Mouse (Mus musculus): Measurements from ENCODE around the gene Cfap54. TPM values are rescaled to one million over a fixed set of nuclear protein-coding genes. Genes with fewer than 3 reads are reported as not detected.

Gene Cfap54
- 0.01 and 0.18 TPM in 2 replicates for polyA plus RNA-seq (2012; rRNA removed)

GRCm38 (mm10) chr10:93081133-93081779 is at the start of gene Cfap54:
Cfap54 (minus strand) TSS chr10:93081618.
- peak; percentile 55 for DNase-seq (ENCODE audit: low spot score)

DNA sequence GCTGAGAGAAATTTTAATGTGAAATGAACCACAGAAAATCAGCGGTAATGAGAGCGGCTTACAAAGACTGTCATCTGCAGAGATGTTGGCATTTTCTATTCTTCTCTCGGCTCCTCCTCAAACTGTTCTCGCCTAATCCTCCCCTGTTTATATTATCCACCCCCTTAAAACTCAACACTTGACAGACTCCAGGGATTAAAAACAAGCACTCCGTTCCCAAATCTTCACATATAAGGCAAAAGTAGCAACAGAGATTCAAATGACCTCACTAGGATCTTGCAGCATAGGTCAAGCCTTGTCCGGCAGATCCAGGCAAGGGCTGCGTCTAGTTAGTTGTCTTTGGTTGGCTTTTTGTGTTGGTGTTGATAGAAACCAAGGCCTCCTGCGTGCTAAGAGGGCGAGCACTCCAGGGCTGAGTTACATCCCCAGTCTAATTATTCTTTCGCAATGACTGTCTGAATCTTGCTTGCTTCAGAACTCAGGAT is 49.1 kb upstream of the Cfap54 start:
- DNase-seq (ENCODE audit: low spot score) = no peak

DNA sequence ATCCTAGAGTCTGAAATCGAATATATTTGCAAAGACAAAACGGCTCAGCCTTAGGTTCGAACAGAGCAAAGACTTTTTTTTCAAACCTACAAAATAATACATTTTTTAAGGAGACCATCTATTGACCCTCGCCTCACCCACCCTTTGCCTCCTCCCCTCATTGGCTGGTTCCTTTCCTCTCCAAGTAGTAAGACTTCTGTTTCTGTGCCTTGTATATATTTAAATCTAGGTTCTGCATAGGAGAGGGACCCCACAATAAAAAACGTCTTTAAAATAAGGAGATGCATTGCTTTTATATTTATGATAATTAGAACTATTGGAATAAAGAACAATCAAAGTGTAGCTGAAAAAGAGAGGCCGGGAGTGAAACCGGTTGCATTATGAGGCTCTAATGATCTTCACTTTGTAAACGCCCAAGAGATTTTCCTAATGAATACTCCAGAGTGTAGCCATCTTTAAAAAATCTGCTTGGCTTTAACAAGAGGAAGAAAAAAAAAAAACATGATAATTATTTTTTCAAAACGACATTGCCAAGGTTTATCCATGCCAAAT is 48.6 kb upstream of the Cfap54 start:
- DNase-seq (ENCODE audit: low spot score) = no peak

DNA sequence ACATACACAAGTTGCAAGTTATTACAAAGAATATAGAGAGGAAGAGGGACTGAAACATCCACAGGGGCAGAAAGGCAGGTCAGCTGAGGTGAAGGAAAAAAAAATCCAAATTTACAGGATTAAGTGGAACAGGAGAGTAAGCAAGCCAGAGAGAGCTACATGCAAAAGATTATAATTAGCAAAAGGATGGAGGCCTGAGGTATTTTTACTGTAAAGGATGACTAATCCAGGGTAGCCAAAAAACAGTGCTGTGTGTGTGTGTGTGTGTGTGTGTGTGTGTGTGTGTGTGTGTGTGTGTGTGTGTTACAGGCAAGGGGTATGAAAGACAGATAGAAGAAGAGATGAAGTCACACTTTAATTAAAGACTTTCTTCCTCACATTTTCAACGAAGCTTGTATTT is 47.9 kb upstream of the Cfap54 start:
- DNase-seq (ENCODE audit: low spot score) = no peak

DNA sequence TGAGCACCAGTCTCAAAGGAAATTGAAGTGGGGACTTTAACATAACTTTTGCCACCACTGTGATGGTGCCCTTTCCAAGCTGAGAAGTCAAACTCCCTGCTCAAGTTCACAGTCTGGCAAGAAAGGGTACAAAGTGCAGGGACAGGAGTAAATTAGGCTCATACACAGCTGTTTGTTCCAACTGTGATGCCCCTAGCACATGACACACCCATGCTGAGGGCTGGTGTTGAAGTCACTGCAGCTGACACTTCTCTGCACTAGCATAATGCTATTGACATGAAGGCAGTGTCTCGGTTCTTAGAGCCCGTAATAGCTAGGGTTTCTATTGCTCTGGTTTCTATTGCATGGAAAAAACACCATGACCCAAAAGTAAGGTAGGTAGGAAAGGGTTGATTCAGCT is 47.1 kb upstream of the Cfap54 start:
- no peak for DNase-seq (ENCODE audit: low spot score)

GRCm38 (mm10) chr10:93126025-93126424 is 44.6 kb upstream of the Cfap54 start:
- no peak for DNase-seq (ENCODE audit: low spot score)

DNA sequence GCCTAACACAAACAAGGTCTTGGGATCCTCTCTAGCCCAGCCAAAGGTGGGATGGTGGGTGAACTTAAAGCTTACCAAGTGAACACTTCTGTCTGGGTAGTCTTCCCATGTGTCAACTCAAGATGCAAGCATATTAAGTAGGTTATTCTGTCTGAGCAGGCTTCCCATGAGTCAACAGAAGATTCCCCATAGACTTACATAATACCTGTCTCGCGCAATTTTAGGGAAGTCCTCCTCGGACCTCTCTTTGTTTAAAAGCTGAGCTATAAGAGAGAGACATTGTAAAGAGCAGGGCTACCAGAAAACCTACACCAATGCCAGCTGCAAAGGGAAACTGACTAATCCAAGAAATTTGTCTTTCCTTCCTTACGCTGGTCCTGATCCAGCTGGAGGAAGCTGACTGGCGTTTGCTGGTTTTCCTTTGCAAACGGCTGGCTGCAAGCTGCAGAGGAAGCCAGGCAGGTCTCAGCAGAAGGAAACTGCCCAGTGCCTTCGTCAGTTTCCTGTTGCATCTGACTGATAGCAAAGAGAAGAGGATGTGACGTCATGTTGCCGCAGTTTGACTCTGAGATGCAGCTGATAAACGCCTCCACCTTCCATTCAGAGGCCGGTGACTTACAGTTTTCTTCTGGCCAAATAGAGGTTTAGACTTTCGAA is 42.7 kb upstream of the Cfap54 start:
- no peak for DNase-seq (ENCODE audit: low spot score)

GRCm38 (mm10) chr10:93123310-93123709 is 41.9 kb upstream of the Cfap54 start:
- no peak for DNase-seq (ENCODE audit: low spot score)

DNA sequence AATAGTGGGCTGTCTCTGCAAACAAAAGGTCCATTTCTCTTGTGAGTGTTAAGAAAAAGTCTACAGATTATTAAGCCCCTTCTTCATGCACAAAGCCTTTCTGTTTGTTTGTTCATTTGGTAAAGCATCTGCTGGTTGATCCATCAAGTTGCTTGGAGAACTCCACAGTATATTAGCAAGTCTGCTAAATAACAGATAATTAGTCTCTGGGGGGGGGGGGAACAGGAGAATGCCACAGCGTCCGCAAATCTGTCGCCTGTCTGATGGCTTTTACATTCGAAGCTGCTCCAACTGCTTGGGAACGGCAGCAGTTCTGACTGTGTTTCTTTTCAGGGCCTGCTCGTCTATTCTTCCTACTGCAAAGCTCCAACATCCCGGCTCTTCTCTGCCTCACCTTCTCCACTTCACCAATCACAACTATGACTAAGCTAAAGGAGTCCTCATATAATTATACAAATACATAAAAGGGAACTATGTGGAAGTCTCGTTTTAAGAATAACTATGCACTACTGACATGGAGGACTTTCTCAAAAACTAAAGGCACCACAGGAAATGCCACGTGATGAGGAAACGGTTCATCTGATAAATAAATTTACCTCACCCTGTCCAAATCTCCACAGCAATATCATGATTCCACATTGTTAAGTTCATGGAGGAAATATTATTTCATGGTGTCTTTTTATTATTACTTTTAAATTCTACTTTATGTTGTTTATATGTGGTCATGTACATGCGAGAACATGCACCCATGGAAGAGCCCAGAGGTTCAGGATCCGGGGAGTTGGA is 41.2 kb upstream of the Cfap54 start:
- DNase-seq (ENCODE audit: low spot score) = no peak

- no peak for DNase-seq (ENCODE audit: low spot score)
Measured at GRCm38 (mm10) chr10:93121262-93121860, 39.9 kb upstream of the Cfap54 start.

DNA sequence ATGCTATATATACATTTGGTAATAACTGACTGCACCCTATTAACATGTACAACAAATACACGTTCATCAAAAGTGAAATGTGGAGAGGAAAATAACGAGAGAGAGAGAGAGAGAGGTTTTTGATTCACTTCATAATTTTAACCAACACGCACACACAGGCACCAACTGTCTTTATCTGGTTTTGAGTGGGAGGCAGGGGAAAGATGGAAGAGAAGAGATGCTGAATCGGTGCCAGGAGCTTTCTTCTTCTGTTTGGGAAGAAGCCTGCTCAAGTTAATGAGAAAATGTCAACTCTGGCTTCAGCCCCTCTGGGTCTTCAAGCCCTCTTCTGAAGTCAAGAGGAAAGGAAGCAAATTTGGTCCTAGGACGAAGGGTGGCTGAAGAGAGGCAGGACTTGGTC is 38.4 kb upstream of the Cfap54 start:
- DNase-seq (ENCODE audit: low spot score) = no peak

DNA sequence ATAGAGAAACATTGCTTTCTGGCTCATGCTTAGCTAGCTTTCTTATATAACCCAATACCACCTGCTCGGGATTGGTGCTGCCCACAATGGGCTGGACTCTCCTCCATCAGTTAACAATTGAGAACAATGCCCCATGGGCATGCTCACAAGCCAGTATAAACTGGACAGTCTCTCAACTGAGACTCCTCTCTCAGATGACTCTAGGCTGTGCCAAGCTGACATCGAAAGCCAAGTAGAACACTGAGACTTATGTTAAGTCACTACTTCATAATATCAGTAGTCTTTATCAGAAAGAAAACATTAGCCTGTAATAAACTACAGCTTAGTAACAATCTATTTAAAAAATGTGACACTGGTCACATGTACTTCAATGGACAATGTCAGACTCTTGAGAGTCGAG is 35.2 kb upstream of the Cfap54 start:
- no peak for DNase-seq (ENCODE audit: low spot score)

DNA sequence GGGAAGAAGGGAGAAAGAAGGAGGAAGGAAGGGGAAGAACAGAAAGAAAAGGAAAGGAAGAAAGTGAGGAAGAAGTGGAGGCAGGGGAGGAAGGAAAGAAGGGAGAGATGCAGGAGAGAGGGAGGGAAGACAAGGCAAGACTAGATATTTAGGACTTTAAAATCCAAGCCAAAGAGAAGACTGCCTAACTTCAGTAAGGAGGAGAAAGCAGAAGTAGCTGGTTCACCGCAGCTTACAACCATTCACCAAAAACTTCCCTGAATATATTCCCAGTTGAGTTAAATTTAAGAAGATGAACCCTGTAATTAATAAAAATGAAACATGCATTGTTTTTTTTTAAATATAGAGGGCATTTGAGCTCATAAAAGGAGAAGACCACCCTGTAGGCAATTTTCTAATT is 34.3 kb upstream of the Cfap54 start:
- no peak for DNase-seq (ENCODE audit: low spot score)

- no peak for DNase-seq (ENCODE audit: low spot score)
Measured at GRCm38 (mm10) chr10:93114782-93115181, 33.4 kb upstream of the Cfap54 start.

DNA sequence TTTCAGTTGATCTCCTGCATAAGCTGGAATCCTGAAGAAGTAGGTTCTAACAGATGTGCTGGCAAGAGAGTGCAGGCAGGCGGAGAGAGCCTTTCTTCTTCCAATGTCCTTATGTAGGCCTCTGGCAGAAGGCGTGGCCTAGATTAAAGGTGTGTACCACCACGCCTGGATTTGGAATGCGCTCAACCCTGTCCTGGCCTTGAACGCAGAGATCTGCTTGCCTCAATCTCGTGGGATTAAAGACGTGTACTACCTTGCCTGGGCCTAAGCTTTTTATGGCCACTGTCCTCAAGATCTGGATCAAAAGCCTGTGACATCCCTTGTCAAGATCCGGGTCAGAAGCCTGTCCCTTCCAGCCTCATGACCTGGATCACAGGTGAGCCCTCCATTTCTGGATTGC is 32.5 kb upstream of the Cfap54 start:
- no peak for DNase-seq (ENCODE audit: low spot score)

DNA sequence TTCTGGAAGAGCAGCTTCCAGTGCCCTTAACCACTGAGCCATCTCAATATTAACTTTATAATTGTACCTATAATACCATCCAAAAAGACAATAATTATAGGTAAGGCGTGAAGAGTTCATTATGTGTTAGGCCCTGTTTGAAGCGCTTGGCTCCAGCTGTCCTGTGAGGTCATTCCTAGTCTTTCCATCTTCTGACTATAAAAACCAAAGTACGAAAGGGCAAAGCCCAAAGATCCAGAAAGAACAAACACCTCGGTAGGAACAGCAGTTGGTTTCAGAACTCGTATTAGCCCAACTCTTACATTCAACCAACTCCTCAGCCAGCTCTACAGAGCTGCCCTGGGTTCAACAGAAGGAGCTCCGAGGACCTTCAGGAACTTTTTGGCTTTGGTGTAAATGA is 30.6 kb upstream of the Cfap54 start:
- DNase-seq (ENCODE audit: low spot score) = no peak

GRCm38 (mm10) chr10:93111412-93111811 is 30.0 kb upstream of the Cfap54 start:
- no peak for DNase-seq (ENCODE audit: low spot score)

- DNase-seq (ENCODE audit: low spot score) = no peak
Measured at GRCm38 (mm10) chr10:93105358-93105757, 23.9 kb upstream of the Cfap54 start.

GRCm38 (mm10) chr10:93104357-93104756 is 22.9 kb upstream of the Cfap54 start:
- DNase-seq (ENCODE audit: low spot score) = no peak

- DNase-seq (ENCODE audit: low spot score) = no peak
Measured at GRCm38 (mm10) chr10:93103676-93104075, 22.3 kb upstream of the Cfap54 start.

- DNase-seq (ENCODE audit: low spot score) = no peak
Measured at GRCm38 (mm10) chr10:93102321-93102720, 20.9 kb upstream of the Cfap54 start.

DNA sequence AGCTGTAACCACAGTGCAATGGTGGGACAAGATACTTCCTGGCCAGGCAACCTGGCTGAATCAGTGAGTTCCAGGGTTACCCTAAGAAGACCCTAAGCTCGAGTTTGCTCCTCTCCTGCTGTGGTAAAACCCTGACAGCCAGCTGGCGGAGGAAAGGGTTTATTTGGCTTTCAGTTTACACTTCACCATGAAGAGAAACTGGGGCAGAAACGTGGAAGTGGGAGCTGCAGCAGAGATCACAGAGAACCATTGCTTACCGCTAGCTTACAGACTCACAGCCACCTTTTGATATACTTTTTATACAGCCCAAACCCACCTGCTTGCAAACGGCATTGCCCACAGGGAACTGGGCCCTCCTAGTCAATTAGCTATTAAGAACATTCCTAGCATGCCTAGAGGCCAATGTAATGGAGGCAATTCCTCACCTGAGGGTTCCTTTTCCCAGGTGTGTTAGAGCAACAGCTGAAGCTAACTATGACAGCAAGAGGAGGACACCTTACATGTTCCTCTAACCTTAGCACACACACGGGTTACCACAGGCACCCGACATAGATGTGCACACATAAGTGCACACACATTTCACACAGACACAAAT is 16.9 kb upstream of the Cfap54 start:
- DNase-seq (ENCODE audit: low spot score) = no peak

Data from urinary bladder, adult 2 months (tissue).